Mouse (Mus musculus) adrenal gland, postnatal 14 days (tissue): ENCODE measurements around the gene Tox4. TPM values are rescaled to one million over a fixed set of nuclear protein-coding genes. Genes with fewer than 3 reads are reported as not detected.
A peak's percentile ranks its signal among the peaks of the same experiment; 100 is the strongest.

ENCODE experiments used
- DNase-seq: peaks from one replicate; pipeline ENCODE4 v3.0.0; 2021; ENCODE audit warnings: mixed read lengths
- total RNA-seq: library from RNA; stranded (reverse); gene quantifications from 2 replicates; pipeline ENCODE4 v1.2.3, GENCODE M21; 2021

Gene Tox4
- total RNA-seq, 1 experiment from 2014 or later = 46.9 TPM

DNA sequence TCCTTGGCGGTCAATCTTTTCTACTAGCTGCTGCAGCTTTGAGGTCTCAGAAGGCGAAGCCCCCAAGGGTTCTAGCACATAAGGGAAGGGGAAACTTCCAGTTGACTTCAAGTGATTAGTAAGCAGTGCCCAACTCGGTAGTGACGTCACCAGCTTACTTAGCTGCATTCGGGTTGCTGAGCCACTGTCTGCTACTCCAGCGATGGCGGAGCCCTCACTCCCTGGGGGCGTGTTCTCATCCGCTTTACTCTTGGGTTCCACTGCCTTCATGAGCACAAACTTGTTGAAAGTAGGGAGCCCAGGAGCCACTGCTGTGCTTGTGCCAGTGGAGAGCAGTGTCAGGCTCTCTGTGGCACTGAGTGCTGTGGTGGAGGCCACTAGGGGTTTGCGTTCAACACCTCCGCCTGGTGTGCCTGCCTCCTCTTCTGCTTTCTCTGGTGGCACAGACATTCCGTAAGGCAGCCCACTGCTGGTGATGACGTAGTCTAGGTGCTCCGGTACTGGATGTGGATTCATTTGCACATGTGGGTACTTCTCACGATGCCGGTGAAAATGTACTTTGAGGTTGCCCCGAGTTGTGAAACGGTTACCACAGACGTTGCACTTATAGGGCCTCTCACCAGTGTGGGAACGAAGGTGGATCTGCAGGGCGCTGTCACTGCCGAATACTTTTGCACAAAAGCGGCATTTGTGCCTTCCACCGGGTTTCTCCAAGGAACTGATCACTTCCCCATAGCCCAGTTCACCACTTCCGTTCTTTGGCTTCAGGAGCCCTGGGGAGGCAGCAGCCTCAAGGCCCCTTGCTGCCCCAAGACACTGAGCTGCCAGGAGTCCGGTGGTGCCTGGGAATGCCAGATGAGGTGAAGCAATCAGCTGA, 35.2 kb downstream of the Tox4 start:
- DNase-seq = no peak

DNA sequence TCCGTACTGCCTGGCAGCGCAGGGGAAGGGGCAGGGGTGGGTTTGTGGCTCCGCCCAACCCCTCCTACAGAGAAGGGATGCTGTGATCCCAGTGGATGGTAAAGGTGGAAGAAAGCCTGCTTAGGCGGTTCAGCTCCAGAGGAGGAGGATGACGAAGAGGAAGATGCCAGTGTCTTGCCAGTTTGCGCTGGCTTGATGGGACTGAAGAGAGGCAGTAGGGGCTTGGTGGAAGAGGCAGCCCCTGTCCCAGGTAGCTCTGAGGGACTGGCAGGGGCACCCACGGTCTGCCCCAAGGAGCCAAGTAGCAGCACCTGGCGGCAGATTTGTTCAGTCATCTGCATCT, 35.8 kb downstream of the Tox4 start:
- no peak for DNase-seq

DNA sequence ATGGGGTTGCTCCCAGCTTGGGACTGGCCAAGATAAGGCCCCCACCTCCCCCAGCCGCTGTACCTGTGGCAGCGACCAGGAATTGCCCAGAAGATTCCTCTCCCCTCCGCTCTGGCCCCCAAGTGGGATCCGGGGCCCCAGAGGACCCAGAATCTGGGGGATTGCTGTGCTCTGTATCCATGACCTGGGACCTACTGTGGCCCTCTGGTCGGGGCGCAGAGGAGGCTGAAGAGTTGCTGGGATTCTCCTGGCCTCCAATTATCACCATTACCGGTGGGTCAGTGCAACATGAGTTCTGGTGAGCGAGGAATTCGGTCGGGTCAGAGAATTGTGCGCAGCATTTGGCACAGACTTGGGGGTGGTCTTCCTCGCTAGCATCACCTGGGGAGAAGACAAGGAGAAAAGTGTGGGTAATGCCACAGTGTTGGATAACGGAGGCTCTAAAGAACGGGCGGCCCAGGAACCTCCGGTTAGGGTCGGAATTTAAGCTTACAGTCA, 36.4 kb downstream of the Tox4 start:
- DNase-seq = no peak

DNA sequence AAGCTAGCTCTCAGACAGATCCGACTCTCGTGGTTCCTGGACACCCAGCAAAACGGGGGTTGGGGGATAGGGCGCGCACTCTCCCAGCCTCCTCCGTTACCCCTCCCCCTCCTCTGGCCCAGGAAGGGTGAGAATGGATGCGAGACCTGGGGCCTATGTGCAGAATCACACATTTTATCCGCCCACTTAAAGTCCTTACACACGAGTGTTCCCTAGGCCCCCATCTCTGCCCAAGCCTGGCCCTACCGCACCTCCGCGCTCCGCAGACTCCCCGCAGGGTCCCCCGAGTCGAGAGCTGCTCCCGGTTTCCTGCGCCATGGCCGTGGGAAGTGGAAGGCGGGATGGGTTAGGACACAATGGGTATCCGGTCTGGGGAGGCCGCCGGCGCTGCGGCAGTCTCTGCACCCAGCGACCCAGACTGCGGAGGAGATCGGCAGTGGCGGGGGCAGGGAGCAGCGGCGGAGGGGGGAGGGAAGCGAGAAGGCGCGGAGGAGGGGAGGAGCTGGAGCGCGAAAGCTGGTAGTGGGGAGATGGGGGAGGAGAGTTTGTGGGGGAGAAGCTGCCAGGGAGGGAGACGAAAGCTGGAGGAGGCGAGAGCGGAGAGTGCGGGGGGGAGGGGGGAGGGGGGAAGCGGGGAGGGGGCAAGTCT, 37.0 kb downstream of the Tox4 start:
- DNase-seq = peak; percentile 83

DNA sequence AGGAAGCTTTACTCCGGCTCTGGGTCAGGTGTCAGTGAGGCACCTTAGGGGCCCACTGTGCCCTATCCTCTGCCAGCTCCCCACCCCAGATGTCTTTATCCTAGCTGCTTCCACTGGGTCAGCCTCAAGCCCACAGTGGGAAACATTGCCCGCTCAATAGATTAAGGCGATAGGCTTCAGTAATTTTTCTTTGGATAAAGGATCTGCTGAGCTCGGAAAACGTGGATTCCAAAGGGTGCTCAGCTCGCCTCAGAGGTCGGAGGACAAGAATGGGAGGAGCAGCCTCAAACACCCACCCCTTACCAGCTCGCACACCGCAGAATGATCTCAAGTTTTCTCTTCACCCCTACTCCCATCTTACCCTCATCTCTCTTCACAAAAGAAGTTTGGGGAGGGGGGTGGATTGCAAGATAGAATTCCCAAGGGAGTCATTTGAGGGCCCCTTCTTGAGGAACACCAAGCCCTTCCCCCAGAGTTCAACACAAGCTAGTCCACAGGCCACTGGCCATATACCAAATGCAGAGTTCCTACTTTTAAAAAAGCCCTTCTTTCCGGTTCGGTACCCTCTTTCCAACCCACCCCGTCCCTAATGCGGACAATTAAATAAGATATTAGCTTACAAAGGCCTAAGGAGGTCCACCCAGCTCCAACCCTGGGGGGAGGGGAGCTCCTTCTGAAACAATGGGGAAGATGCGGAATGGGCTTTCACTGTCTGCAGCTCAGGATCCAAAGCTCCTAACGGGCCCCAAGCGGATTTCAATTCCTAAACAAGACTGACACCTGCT, 37.7 kb downstream of the Tox4 start:
- DNase-seq = peak; percentile 36

DNA sequence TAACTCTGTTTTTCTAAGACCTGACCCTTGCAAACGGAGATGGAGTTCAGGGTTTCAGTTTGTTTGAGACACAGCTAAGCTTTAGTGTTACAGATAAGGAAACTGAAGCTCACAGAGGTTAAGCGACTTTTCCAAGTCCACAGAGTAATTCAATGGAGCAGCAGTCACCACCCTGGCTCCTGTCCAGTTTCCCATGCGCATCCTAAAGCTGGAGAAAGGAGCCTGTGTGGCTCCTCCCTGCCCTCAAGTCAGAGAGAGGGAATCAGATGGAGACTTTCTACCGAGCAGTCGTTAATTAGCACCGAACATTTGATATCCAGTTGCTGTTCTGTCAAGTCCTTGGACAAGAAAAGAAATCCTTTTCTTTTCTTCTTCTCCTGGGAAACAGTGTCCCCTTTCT, 40.4 kb downstream of the Tox4 start:
- DNase-seq = no peak

DNA sequence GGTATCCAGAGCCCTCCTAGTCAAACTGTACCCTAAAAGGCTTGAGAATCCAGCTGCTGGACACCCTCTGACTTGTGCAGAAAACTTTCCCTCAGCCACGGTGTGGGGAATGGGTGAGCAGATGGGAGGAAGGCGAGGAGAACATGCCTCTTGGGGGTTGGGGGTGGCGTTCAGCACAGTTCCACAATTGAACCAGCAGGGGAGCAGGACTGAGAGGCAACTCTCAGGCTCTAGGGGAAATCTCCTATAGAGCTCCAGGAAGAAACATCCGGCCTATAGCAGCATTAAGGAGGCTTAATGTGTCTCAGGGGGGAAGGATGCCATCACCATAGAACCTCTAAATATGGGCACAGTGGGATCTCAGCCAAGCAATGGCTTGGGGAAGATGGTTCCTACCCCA, 46.9 kb downstream of the Tox4 start:
- no peak for DNase-seq

DNA sequence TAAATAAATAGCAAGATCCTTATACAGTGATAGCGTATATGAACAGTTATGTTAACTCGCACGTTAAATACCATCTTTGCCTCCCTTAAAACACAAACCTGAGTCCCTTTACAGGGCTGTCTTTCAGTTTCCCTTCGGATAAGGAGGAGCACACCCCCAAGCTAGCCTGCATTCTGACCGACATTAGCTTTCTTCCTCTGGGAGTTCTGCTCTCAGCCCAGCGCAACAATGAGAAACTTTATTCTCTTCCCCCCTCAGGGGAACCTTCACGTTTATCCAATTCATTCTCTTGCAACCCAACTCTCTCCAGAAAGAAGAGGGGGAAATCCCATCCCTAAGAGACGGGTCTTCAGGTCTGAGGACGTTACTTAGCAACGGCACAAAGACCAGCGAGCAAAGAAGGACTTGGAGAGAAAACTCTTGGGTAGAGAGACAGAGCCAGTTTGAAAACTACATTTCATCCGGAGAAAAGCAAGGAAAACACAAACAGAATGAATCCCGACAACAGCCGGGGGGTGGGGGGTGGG, 48.5 kb downstream of the Tox4 start:
- DNase-seq = no peak

DNA sequence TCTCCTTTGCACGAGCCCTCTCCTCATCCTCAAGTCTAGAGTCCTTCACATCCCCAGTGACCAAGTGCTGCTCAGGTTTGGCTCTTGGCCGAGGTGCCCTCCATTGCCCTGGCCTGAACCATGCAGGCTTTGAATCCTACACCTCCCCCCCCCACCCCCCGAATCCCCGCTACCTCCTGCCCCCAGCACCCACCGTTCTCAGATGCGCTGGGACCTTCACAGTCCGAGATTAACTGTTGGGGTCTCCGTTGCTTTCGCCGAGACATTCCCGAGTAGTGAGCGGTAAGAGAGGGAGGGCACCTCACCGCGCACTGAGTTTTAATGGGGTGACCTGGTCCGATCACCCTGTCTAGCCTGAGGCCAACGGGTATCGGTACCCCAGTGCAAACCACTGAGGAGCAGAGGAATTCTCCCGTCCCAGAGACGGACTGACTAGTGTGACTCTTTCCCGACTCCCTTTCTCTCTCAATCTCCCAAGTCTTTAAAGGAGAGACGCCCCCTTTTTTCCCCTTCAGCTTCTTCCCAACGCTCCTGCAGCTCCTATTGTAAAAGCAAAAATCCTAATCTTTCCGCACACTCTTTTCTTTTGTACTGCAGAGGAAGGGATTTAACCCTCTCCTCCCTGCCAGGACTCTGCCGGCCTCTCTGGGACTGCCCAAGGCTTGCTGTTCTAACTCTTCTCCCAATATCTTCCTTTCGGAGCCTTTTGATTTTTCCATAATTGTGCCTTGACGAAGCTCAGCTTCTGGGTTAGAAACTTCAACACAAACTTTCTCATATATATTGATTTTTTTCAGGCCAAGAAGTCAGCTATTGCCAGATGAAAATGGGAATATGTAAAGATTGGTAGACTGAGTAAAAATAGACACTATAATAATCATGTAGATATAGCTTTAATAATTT, 49.2 kb downstream of the Tox4 start, which contains the start of gene Sall2:
Gene Sall2, minus strand, starts transcription at position 853 of the 903 bp plus-strand sequence.
- DNase-seq = no peak

DNA sequence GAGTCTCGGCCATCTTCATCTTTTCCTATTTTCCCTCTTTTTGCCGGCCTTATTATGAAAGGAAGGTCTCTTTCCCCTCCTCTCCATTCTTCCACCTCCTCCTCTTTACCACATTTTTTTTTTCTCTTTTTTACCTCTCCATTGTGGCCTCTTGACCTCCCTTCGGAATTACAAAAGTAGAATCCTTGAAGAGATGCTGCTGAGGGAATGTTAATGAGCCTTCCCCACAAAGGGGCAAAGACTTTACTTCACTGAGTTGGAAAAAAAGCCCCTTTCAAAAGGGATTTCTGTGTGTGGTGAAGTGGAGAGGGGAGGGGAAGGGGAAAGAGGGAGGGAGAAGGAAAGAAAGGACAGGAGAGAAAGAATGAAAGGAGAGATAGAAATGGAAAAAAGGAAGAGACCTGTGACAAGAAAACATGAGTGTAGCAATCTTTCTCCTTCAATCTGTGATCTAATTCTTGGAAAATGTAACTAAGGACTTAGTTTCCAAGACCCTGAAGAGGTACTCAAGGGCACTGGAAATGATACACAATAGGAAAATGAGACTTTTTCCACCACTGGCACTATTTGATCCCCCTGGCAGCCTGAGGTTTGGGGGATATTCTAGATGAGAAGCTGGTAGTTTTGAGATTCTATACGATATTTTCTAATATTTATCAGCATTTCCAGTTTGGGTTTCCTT, 52.3 kb downstream of the Tox4 start:
- DNase-seq = no peak

DNA sequence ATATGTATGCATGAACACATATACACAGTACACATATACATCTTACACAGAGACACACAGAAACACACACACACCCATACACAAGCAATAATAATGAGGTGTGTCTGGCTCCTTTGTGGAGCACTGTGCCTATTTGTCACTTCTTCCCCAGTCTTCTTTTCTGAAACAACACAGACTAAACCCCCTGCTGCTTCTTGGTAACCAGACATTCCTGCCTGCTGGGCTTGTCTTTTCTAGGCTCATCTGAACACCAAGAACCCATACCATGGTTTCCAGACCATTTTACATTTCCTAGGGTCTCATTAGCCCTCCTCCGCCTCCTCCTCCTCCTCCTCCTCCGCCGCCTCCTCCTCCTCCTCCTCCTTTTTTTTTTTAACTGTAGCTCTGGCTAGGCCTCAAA, 53.2 kb downstream of the Tox4 start:
- no peak for DNase-seq

DNA sequence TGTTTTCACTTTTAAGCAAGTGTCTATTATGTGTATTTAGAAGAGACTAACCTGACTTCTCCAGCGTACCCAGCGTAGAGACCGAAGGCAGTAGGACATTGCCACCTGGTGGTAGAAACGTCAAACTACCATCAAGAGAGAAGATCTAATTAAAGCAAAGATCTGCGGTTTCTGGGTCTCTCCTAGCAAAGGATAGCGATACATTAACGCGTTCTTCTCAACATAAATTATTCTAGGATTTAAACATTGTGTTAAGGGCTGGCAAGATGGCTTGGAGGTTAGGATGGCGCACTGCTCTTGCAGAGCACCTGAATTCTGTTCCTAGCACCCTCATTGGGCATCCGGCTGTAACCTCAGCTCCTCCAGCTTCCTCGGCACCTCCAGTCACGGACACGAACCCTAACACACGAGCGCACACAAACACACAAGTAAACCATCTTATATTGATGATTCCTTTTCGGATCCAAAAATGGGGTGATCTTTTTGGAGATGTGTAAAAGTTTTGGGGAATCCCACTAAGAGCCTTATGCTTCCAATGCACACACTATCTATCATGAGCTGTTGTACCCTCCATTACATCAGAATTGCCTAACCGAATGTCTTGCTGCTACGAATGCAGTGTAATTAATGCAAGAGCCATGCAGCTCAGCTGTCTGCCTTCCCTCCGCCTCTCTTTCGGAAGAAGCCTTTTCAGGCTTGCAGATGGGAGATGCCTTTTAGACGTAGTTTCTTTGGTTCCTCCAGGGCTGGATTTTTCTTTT, 60.0 kb downstream of the Tox4 start:
- DNase-seq = peak; percentile 72

DNA sequence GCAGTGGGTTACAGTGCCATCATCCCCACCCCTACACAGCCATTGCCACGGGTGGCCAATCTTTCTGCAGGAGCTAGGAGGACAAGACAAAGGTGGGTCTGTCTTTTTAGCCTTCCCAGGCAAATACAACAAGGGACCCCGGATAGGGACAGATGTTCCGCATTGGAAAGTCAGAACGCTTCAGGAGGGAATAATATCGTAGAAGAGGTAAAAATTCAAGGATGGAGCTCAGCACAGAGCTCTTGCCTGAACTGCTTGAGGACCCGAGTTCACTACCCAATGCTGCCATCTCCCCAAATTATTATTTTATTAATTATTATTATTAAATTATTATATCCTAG, 60.5 kb downstream of the Tox4 start:
- DNase-seq = no peak

Other genes with a start within 250 kb of the Tox4 start
- not detected in 2 replicates for gene Olfr221, start 236.7 kb upstream of the Tox4 start, total RNA-seq
- 221 and 230 TPM in 2 replicates for gene Hnrnpc, start 175.1 kb upstream of the Tox4 start, total RNA-seq
- 0.44 and 1.4 TPM in 2 replicates for gene Rpgrip1, start 168.4 kb upstream of the Tox4 start, total RNA-seq
- gene Supt16, start 81.7 kb upstream of the Tox4 start, total RNA-seq = 56.4 and 62.2 TPM in 2 replicates
- gene Chd8, start 21.4 kb upstream of the Tox4 start, total RNA-seq = 88.4 and 93.0 TPM in 2 replicates
- 30.2 and 32.2 TPM in 2 replicates for gene Rab2b, start 399 bp downstream of the Tox4 start, total RNA-seq
- 31.4 and 41.7 TPM in 2 replicates for gene Mettl3, start 26.0 kb downstream of the Tox4 start, total RNA-seq
- gene Sall2, start 49.6 kb downstream of the Tox4 start, total RNA-seq = 7.3 and 9.6 TPM in 2 replicates
- gene Olfr1513, start 77.3 kb downstream of the Tox4 start, total RNA-seq = not detected in 2 replicates
- not detected in 2 replicates for gene Olfr1512, start 100.0 kb downstream of the Tox4 start, total RNA-seq
- gene Olfr1511, start 118.2 kb downstream of the Tox4 start, total RNA-seq = not detected in 2 replicates
- gene Olfr1510, start 135.2 kb downstream of the Tox4 start, total RNA-seq = not detected in 2 replicates
- gene Olfr1509, start 163.8 kb downstream of the Tox4 start, total RNA-seq = not detected in 2 replicates
- not detected in 2 replicates for gene Olfr1508, start 188.3 kb downstream of the Tox4 start, total RNA-seq
- gene Olfr1507, start 216.6 kb downstream of the Tox4 start, total RNA-seq = not detected in 2 replicates